Mouse (Mus musculus): Measurements from ENCODE around the gene C1qc. TPM values are rescaled to one million over a fixed set of nuclear protein-coding genes. Genes with fewer than 3 reads are reported as not detected.

The C1qc gene
- 16.9 and 21.3 TPM in 2 replicates for polyA plus RNA-seq (2014; fragmentation: Nextera tagmentation; extraction: Ambion mirVana)

DNA sequence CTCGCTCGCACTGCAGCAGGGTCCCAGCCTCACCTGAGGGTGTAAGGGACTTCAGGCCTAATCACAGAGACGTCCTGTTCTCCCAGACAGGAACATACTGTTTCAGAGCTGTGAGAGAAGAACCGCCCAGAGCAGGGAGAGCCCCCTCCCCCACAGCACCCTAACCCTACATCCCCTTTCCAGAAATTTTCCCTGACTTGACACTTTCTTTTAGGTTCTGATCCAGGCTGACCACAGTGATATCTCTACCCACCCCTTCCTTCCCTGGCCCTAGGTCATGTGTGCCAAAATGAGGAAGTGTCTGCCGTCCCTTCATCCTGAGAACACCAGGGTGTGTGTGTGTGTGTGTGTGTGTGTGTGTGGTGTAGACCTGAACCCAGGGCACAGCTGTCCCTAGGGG, at the start of gene C1qc:
TSS of gene C1qc (minus strand) at position 255 of the 400 bp plus-strand sequence.
- H3K4me3 ChIP-seq (ENCODE audit: low read length) = no peak within 1 kb of the TSS
- H3K9ac ChIP-seq (ENCODE audit: low read depth, low read length) = peak within 1 kb of the TSS; percentile 12; the same call in 1 of the 2 replicates
- no peaks in the 10 kb centered on the region for H3K36me3 ChIP-seq (ENCODE audit: control insufficient read depth, insufficient read depth, low read length)
- no peak for ATAC-seq (ENCODE audit: low FRiP score, low TSS enrichment)
- H3K4me2 ChIP-seq (replicated peaks; ENCODE audit: low read depth, low read length) = no peak within 1 kb of the TSS
- H3K4me1 ChIP-seq (ENCODE audit: control insufficient read depth, insufficient read depth, low read length) = no peaks in the 10 kb centered on the region
- H3K27ac ChIP-seq (ENCODE audit: low read depth, low read length) = no peak within 1 kb of the TSS
- WGBS = 59% methylated on average over 5 of the region's 5 CpGs
- H3K27me3 ChIP-seq (ENCODE audit: control insufficient read depth, insufficient read depth, low read length) = peaks cover 25% of the 10 kb centered on the region
- H3K9me3 ChIP-seq (ENCODE audit: control insufficient read depth, low read length) = no peaks in the 10 kb centered on the region

- WGBS = 92% methylated on average over 5 of the region's 5 CpGs
- no peaks in the 10 kb centered on the region for H3K36me3 ChIP-seq (ENCODE audit: control insufficient read depth, insufficient read depth, low read length)
- no peak overlapping the region for H3K27ac ChIP-seq (ENCODE audit: low read depth, low read length)
- H3K27me3 ChIP-seq (ENCODE audit: control insufficient read depth, insufficient read depth, low read length) = peaks cover 14% of the 10 kb centered on the region
- H3K9ac ChIP-seq (ENCODE audit: low read depth, low read length) = no peak overlapping the region
- 0 out of 2 replicates have a peak, but pooled peaks cover 4% of the 10 kb centered on the region for H3K4me1 ChIP-seq (ENCODE audit: control insufficient read depth, insufficient read depth, low read length)
- H3K4me3 ChIP-seq (ENCODE audit: low read length) = no peak overlapping the region
- no peak for ATAC-seq (ENCODE audit: low FRiP score, low TSS enrichment)
- no peak overlapping the region for H3K4me2 ChIP-seq (replicated peaks; ENCODE audit: low read depth, low read length)
- no peaks in the 10 kb centered on the region for H3K9me3 ChIP-seq (ENCODE audit: control insufficient read depth, low read length)
These were observed 45.1 kb upstream of the C1qc start for GRCm38 (mm10) chr4:136937935-136938334.

GRCm38 (mm10) chr4:136937344-136937743, 44.5 kb upstream of the C1qc start:
- Histone ChIP-seq H3K36me3 (ENCODE audit: control insufficient read depth, insufficient read depth, low read length) (no peaks in the 10 kb centered on the region), H3K27ac (ENCODE audit: low read depth, low read length) (no peak overlapping the region), H3K4me3 (ENCODE audit: low read length) (no peak overlapping the region), H3K9me3 (ENCODE audit: control insufficient read depth, low read length) (no peaks in the 10 kb centered on the region), H3K9ac (ENCODE audit: low read depth, low read length) (no peak overlapping the region), H3K27me3 (ENCODE audit: control insufficient read depth, insufficient read depth, low read length) (peaks cover 13% of the 10 kb centered on the region), H3K4me2 (replicated peaks; ENCODE audit: low read depth, low read length) (no peak overlapping the region), H3K4me1 (ENCODE audit: control insufficient read depth, insufficient read depth, low read length) (no peaks in the 10 kb centered on the region)
- no peak for ATAC-seq (ENCODE audit: low FRiP score, low TSS enrichment)
- WGBS = 74% methylated on average over 4 of the region's 4 CpGs

- H3K4me2 ChIP-seq (replicated peaks; ENCODE audit: low read depth, low read length) = no peak overlapping the region
- H3K36me3 ChIP-seq (ENCODE audit: control insufficient read depth, insufficient read depth, low read length) = no peaks in the 10 kb centered on the region
- WGBS = 70% methylated on average over 18 of the region's 18 CpGs
- H3K27me3 ChIP-seq (ENCODE audit: control insufficient read depth, insufficient read depth, low read length) = no peaks in the 10 kb centered on the region
- H3K27ac ChIP-seq (ENCODE audit: low read depth, low read length) = no peak overlapping the region
- H3K4me3 ChIP-seq (ENCODE audit: low read length) = no peak overlapping the region
- H3K4me1 ChIP-seq (ENCODE audit: control insufficient read depth, insufficient read depth, low read length) = no peaks in the 10 kb centered on the region
- no peak overlapping the region for H3K9ac ChIP-seq (ENCODE audit: low read depth, low read length)
- H3K9me3 ChIP-seq (ENCODE audit: control insufficient read depth, low read length) = no peaks in the 10 kb centered on the region
- ATAC-seq (ENCODE audit: low FRiP score, low TSS enrichment) = no peak
These were observed 42.1 kb upstream of the C1qc start for GRCm38 (mm10) chr4:136934746-136935613.

GRCm38 (mm10) chr4:136930474-136930873, 37.6 kb upstream of the C1qc start:
- no peak overlapping the region for H3K4me3 ChIP-seq (ENCODE audit: low read length)
- no peak for ATAC-seq (ENCODE audit: low FRiP score, low TSS enrichment)
- H3K4me1 ChIP-seq (ENCODE audit: control insufficient read depth, insufficient read depth, low read length) = no peaks in the 10 kb centered on the region
- WGBS = 87% methylated on average over 8 of the region's 8 CpGs
- no peak overlapping the region for H3K9ac ChIP-seq (ENCODE audit: low read depth, low read length)
- peaks cover 8% of the 10 kb centered on the region; the same call in 1 of the 2 replicates for H3K27me3 ChIP-seq (ENCODE audit: control insufficient read depth, insufficient read depth, low read length)
- no peaks in the 10 kb centered on the region for H3K9me3 ChIP-seq (ENCODE audit: control insufficient read depth, low read length)
- H3K36me3 ChIP-seq (ENCODE audit: control insufficient read depth, insufficient read depth, low read length) = no peaks in the 10 kb centered on the region
- no peak overlapping the region for H3K27ac ChIP-seq (ENCODE audit: low read depth, low read length)
- no peak overlapping the region for H3K4me2 ChIP-seq (replicated peaks; ENCODE audit: low read depth, low read length)

GRCm38 (mm10) chr4:136928928-136929327, 36.1 kb upstream of the C1qc start:
- no peak for ATAC-seq (ENCODE audit: low FRiP score, low TSS enrichment)
- Histone ChIP-seq H3K9ac (ENCODE audit: low read depth, low read length) (no peak overlapping the region), H3K4me3 (ENCODE audit: low read length) (no peak overlapping the region), H3K36me3 (ENCODE audit: control insufficient read depth, insufficient read depth, low read length) (no peaks in the 10 kb centered on the region), H3K27me3 (ENCODE audit: control insufficient read depth, insufficient read depth, low read length) (peaks cover 14% of the 10 kb centered on the region; the same call in 1 of the 2 replicates), H3K4me1 (ENCODE audit: control insufficient read depth, insufficient read depth, low read length) (no peaks in the 10 kb centered on the region), H3K27ac (ENCODE audit: low read depth, low read length) (no peak overlapping the region), H3K9me3 (ENCODE audit: control insufficient read depth, low read length) (no peaks in the 10 kb centered on the region), H3K4me2 (replicated peaks; ENCODE audit: low read depth, low read length) (no peak overlapping the region)
- WGBS = 11% methylated on average over 5 of the region's 5 CpGs

GRCm38 (mm10) chr4:136925804-136926203, 32.9 kb upstream of the C1qc start:
- Histone ChIP-seq H3K27ac (ENCODE audit: low read depth, low read length) (no peak overlapping the region), H3K36me3 (ENCODE audit: control insufficient read depth, insufficient read depth, low read length) (no peaks in the 10 kb centered on the region), H3K9ac (ENCODE audit: low read depth, low read length) (no peak overlapping the region), H3K27me3 (ENCODE audit: control insufficient read depth, insufficient read depth, low read length) (peaks cover 14% of the 10 kb centered on the region; the same call in 1 of the 2 replicates), H3K4me2 (replicated peaks; ENCODE audit: low read depth, low read length) (no peak overlapping the region), H3K4me3 (ENCODE audit: low read length) (no peak overlapping the region), H3K9me3 (ENCODE audit: control insufficient read depth, low read length) (no peaks in the 10 kb centered on the region), H3K4me1 (ENCODE audit: control insufficient read depth, insufficient read depth, low read length) (no peaks in the 10 kb centered on the region)
- 20% methylated on average over 15 of the region's 15 CpGs for WGBS
- no peak for ATAC-seq (ENCODE audit: low FRiP score, low TSS enrichment)

GRCm38 (mm10) chr4:136924529-136924928, 31.7 kb upstream of the C1qc start:
- Histone ChIP-seq H3K27me3 (ENCODE audit: control insufficient read depth, insufficient read depth, low read length) (peaks cover 14% of the 10 kb centered on the region; the same call in 1 of the 2 replicates), H3K9ac (ENCODE audit: low read depth, low read length) (no peak overlapping the region), H3K4me1 (ENCODE audit: control insufficient read depth, insufficient read depth, low read length) (no peaks in the 10 kb centered on the region), H3K9me3 (ENCODE audit: control insufficient read depth, low read length) (no peaks in the 10 kb centered on the region), H3K4me3 (ENCODE audit: low read length) (no peak overlapping the region), H3K4me2 (replicated peaks; ENCODE audit: low read depth, low read length) (no peak overlapping the region), H3K27ac (ENCODE audit: low read depth, low read length) (no peak overlapping the region), H3K36me3 (ENCODE audit: control insufficient read depth, insufficient read depth, low read length) (no peaks in the 10 kb centered on the region)
- ATAC-seq (ENCODE audit: low FRiP score, low TSS enrichment) = no peak
- 6% methylated on average over 6 of the region's 6 CpGs for WGBS

GRCm38 (mm10) chr4:136919526-136919925, 26.7 kb upstream of the C1qc start:
- Histone ChIP-seq H3K9ac (ENCODE audit: low read depth, low read length) (no peak overlapping the region), H3K9me3 (ENCODE audit: control insufficient read depth, low read length) (no peaks in the 10 kb centered on the region), H3K4me1 (ENCODE audit: control insufficient read depth, insufficient read depth, low read length) (0 out of 2 replicates have a peak, but pooled peaks cover 4% of the 10 kb centered on the region), H3K4me2 (replicated peaks; ENCODE audit: low read depth, low read length) (no peak overlapping the region), H3K27me3 (ENCODE audit: control insufficient read depth, insufficient read depth, low read length) (no peaks in the 10 kb centered on the region), H3K27ac (ENCODE audit: low read depth, low read length) (no peak overlapping the region), H3K4me3 (ENCODE audit: low read length) (no peak overlapping the region), H3K36me3 (ENCODE audit: control insufficient read depth, insufficient read depth, low read length) (no peaks in the 10 kb centered on the region)
- ATAC-seq (ENCODE audit: low FRiP score, low TSS enrichment) = no peak
- 79% methylated on average over 3 of the region's 3 CpGs for WGBS

Data from kidney, embryonic 14.5 days (tissue).